Mouse (Mus musculus): ENCODE results near the gene Taf13.

Taf13 gene

GRCm38 (mm10) chr3:108574018-108574417 is 2.5 kb downstream of the Taf13 start:
- no peak for DNase-seq (ENCODE audit: low spot score)

GRCm38 (mm10) chr3:108584580-108584979 is 13.1 kb downstream of the Taf13 start:
- DNase-seq (ENCODE audit: low spot score) = no peak

GRCm38 (mm10) chr3:108588446-108588845 is 16.9 kb downstream of the Taf13 start:
- DNase-seq (ENCODE audit: low spot score) = no peak

- DNase-seq (ENCODE audit: low spot score) = peak; percentile 96
Observed at GRCm38 (mm10) chr3:108590786-108591529, 19.5 kb downstream of the Taf13 start, which contains the start of gene Wdr47. Wdr47 (plus strand) TSS chr3:108591279.

GRCm38 (mm10) chr3:108591530-108592522 is 20.3 kb downstream of the Taf13 start:
- peak; percentile 41 for DNase-seq (ENCODE audit: low spot score)

- no peak for DNase-seq (ENCODE audit: low spot score)
Observed at GRCm38 (mm10) chr3:108608906-108609305, 37.4 kb downstream of the Taf13 start.
